Mouse (Mus musculus) left cerebral cortex, adult 2 months (tissue): ENCODE data around the gene Igflr1. TPM values are rescaled to one million over a fixed set of nuclear protein-coding genes. Genes with fewer than 3 reads are reported as not detected.

Experiments used
- DNase-seq, 2 experiments: peaks; one replicate each; pipeline ENCODE4 v3.0.0; 2021 to 2022; ENCODE audit warnings: low spot score in 2 of 2, mixed read lengths in 1 of 2; ENCODE audit errors: extremely low spot score in 1 of 2
- H3K27ac ChIP-seq: fragments of 200-600 bp; 2 replicates; pipeline ENCODE4 v1.8.1; 2022
- H3K4me3 ChIP-seq: fragments of 200-600 bp; 2 replicates; pipeline ENCODE4 v1.8.1; 2022
- CTCF ChIP-seq: fragments of 200-600 bp; IDR thresholded peaks from 2 replicates; pipeline ENCODE4 v1.8.1; 2022; ENCODE audit warnings: antibody characterized with exemption, mild to moderate bottlenecking, moderate library complexity
- intact Hi-C: fragments of 180-260 bp; cut with DNase I; formaldehyde crosslinking; loops from one replicate; pipeline ENCODE4 v1.15.1; 2025
- total RNA-seq, 2 experiments: library from RNA; stranded (reverse); gene quantifications; 2 replicates each; pipeline ENCODE4 v1.2.3; 2021

Igflr1 gene
- total RNA-seq, 2 experiments from 2014 or later: 3.8 to 6.6 TPM

- no peak for DNase-seq
- no peak overlapping the region for H3K4me3 ChIP-seq
- intact Hi-C loops: no loop called here
- no peak overlapping the region for H3K27ac ChIP-seq
- no peak for TF ChIP-seq CTCF
Measured at GRCm38 (mm10) chr7:30591605-30591951, 26.4 kb downstream of the Igflr1 start.

GRCm38 (mm10) chr7:30592772-30593423 is 27.7 kb downstream of the Igflr1 start:
- no peak overlapping the region for H3K27ac ChIP-seq
- no peak for TF ChIP-seq CTCF
- no peak for DNase-seq
- H3K4me3 ChIP-seq: no peak overlapping the region
- intact Hi-C loops: no loop called here

- intact Hi-C loops: no loop called here
- DNase-seq: no peak
- Histone ChIP-seq H3K27ac (no peak overlapping the region), H3K4me3 (no peak overlapping the region)
- TF ChIP-seq CTCF: no peak
Measured at GRCm38 (mm10) chr7:30593579-30594509, 28.6 kb downstream of the Igflr1 start.

GRCm38 (mm10) chr7:30594510-30595024 is 29.3 kb downstream of the Igflr1 start:
- intact Hi-C loops: loop anchor here (5.0 kb wide), 1 partner anchor 308 kb away; no protein-coding TSS in a partner anchor
- Histone ChIP-seq H3K4me3 (no peak overlapping the region), H3K27ac (no peak overlapping the region)
- TF ChIP-seq CTCF: no peak
- DNase-seq: no peak

- no peak overlapping the region for H3K27ac ChIP-seq
- intact Hi-C loops: loop anchor here (5.0 kb wide), 1 partner anchor 306 kb away; no protein-coding TSS in a partner anchor
- DNase-seq: no peak
Measured at GRCm38 (mm10) chr7:30596093-30596492, 30.9 kb downstream of the Igflr1 start.

GRCm38 (mm10) chr7:30596811-30597210 is 31.6 kb downstream of the Igflr1 start:
- TF ChIP-seq CTCF: no peak
- intact Hi-C loops: loop anchor here (5.0 kb wide), 1 partner anchor 305 kb away; no protein-coding TSS in a partner anchor
- Histone ChIP-seq H3K27ac (no peak overlapping the region), H3K4me3 (no peak overlapping the region)
- DNase-seq: no peak

More at GRCm38 (mm10) chr7:30596093-30596492, 30.9 kb downstream of the Igflr1 start:
- no peak overlapping the region for H3K4me3 ChIP-seq
- TF ChIP-seq CTCF: no peak

GRCm38 (mm10) chr7:30598786-30599185 is 33.6 kb downstream of the Igflr1 start, which contains the start of gene Zbtb32:
Zbtb32 (minus strand) TSS chr7:30598909.
- no peak within 1 kb of the TSS for H3K4me3 ChIP-seq
- no peak within 1 kb of the TSS for H3K27ac ChIP-seq
- intact Hi-C loops: loop anchor here (5.0 kb wide), 1 partner anchor 304 kb away; no protein-coding TSS in a partner anchor
- DNase-seq: no peak
- TF ChIP-seq CTCF: no peak

- Histone ChIP-seq H3K27ac (no peak overlapping the region), H3K4me3 (no peak overlapping the region)
- DNase-seq: peak; percentile 83 to 86
- intact Hi-C loops: loop anchor here (5.0 kb wide), 1 partner anchor 302 kb away; no protein-coding TSS in a partner anchor
- TF ChIP-seq CTCF: no peak
Measured at GRCm38 (mm10) chr7:30599933-30600353, 34.7 kb downstream of the Igflr1 start.

- no peak overlapping the region for H3K27ac ChIP-seq
- no peak for DNase-seq
- intact Hi-C loops: no loop called here
- TF ChIP-seq CTCF: no peak
- no peak overlapping the region for H3K4me3 ChIP-seq
Measured at GRCm38 (mm10) chr7:30600651-30601050, 35.4 kb downstream of the Igflr1 start.

- DNase-seq: no peak
- TF ChIP-seq CTCF: no peak
- Histone ChIP-seq H3K4me3 (no peak overlapping the region), H3K27ac (no peak overlapping the region)
- intact Hi-C loops: no loop called here
Measured at GRCm38 (mm10) chr7:30602583-30602982, 37.4 kb downstream of the Igflr1 start.

GRCm38 (mm10) chr7:30604424-30604823 is 39.2 kb downstream of the Igflr1 start:
- DNase-seq: no peak
- Histone ChIP-seq H3K27ac (no peak overlapping the region), H3K4me3 (no peak overlapping the region)
- no peak for TF ChIP-seq CTCF
- intact Hi-C loops: no loop called here

- intact Hi-C loops: no loop called here
- no peak for DNase-seq
- TF ChIP-seq CTCF: no peak
- Histone ChIP-seq H3K4me3 (no peak overlapping the region), H3K27ac (no peak overlapping the region)
Measured at GRCm38 (mm10) chr7:30604944-30605343, 39.7 kb downstream of the Igflr1 start.
